Mouse (Mus musculus) layer of hippocampus, adult 9-11 months (tissue): ENCODE data around the gene Gbf1.

Source experiments
- DNase-seq: peaks from one replicate; pipeline ENCODE4 v3.0.0; 2022

Gbf1 gene

DNA sequence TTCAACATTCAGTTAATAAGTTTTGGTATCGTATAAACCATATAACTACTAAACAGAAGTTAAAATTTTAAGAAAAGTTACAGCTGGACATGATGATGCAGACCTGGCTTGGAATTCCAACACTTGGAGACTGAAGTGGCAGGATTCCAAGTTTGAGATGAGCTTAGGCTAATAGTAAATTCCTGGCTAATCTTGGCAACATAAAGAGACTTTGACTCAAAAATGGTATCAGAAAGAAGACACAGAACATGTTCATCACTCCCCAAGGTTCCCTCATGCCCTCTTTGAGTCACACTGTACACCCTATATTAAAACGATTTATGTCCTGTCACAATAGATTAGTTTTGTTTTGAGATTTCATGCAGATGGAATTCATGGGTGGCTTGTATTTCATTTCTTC lies 72.6 kb downstream of the Gbf1 start:
- DNase-seq: no peak

DNA sequence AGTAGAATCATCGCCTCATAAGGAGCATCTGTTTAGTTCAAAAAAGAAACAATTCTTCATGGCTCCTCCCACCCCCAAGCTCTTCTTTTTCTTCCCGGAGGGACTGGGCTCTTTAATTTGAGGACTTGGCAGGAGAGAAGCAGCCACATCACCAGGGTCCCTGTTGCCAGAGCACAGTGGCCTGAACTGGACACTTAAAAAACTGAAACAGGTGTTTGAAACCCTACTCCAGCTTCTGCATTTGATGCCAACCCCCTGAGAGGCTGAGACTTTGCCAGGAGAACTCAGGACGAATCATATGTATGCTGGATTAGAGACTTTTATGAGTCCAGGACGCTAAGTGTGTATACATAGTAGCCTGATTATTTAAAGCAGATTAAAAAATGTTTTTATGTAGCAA lies 73.2 kb downstream of the Gbf1 start:
- no peak for DNase-seq

DNA sequence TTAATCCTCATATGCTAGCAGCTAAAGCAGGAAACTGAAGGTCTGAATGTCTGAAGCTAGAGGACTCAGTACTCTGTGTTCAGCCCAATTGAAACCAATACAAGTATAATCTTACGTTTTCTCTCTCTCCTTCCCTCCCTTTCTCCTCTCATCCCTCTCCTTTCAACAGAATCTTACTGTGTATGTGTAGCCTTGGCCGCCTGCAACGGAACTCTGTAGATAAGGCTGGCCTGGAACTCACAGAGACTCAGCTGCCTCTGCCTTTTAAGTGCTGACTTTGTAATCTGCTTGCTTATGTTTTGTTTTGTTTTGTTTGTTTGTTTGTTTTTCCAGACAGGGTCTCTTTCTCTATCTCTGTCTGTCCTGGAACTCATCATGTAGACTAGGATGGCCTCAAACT lies 74.0 kb downstream of the Gbf1 start:
- no peak for DNase-seq

DNA sequence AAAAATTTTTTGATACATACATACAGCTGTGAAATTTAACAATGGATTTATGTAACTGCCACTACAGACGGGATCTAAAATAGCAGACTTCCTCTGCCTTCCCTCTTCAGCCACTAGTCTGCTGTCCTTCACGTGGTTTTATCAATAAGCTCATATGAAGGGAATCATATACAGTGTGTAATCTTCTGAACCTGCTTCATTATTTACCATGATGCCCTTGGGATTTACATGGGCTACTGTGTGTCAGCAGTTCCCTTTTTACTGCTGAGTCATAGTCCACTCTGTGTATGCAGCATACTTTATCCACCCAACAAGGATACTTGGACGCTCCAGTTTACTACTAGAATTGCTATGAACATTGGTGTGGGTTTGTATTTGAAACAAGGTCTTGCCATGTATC lies 75.0 kb downstream of the Gbf1 start:
- no peak for DNase-seq

DNA sequence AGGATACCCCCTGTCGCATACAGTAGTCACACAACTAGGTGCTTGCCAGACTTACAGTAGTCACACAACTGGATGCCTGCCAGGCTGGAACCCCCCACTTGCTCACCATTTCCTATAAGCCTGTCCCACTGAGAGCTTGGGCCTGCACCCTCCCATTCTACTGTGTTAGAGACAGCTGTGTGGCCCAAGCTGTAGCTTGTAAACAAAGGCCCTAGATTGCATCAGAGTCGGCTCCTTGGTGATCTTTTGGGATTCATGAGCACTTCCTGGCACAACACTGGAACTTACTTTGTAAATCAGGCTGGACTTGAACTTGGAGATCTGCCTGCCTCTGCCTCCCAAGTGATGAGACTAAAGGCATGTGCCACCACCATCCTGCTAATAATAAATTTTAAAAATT lies 82.1 kb downstream of the Gbf1 start:
- DNase-seq: no peak

DNA sequence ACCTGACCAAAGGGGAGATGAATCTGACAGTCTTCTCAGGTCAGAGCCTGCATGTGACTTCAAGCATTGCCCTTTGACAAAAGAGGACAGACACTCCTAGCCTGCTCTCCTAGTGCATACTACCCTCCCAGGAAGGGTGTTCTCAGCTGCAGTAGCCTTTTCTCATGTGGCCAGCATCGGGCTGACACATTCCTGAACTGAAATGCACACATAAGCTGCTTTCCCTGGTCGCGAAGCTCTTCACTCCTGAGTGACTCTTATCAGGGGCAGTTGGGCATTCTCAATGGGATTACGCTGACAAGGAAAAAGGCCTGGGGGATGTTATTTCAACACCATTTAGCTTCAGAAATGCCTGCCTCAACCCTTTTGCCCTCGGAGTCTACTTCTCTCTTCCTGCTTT lies 84.3 kb downstream of the Gbf1 start:
- DNase-seq: no peak

DNA sequence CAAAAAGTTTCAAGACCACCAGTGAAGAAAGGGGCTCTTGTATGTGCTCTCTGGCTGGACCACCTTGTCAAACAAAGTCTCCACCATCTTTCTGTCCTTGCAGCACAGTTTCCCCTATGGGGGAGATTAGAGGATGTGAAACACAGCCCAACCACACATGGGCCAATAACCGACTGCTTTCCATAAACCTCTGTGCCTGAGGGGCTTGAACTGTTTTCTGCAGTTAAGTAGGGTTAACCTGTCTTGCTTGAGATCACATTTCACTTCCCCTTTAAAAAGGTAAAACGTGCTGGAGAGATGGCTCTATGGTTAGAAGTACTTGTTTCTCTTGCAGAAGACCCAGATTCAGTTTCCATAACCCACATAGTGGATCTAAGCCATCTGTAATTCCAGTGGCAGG lies 87.9 kb downstream of the Gbf1 start:
- DNase-seq: no peak

DNA sequence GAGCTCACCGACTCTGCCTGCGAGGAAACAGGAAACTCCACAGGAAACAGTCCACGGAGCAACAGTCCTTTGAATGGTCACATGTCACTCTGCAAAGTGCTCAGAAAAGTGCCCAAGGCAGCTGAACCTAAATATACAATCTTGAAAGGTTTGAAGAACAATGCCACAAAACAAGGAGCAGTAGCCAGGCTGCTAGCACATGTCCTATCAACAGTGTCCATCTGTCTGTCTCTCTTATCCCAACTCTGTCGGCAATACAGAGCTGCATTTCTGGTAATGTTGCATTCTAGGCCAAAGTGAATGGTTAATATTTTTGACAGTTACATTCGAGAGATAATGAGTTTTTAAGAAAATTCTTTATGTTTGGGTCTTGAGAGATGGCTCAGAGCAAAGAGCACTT lies 90.1 kb downstream of the Gbf1 start:
- DNase-seq: no peak

DNA sequence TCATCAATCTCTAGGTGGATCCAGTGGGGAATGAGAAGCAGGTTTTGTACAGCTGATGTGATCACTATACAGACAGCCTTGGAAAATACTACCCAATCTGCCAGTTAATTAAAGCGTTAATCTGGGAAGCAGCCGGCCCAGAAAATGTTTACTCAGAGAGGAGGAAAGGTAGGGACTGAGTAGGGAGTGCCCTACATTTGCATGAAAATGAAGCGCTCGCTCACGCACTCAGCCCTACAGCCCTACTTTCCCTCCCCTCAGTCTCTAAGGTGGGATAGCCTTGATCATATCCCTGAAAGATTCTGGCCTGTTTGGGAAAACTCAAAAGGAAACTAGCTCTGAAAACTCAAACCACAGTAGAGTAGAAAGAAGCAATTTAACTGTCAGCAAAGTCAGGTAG lies 92.3 kb downstream of the Gbf1 start:
- DNase-seq: no peak

DNA sequence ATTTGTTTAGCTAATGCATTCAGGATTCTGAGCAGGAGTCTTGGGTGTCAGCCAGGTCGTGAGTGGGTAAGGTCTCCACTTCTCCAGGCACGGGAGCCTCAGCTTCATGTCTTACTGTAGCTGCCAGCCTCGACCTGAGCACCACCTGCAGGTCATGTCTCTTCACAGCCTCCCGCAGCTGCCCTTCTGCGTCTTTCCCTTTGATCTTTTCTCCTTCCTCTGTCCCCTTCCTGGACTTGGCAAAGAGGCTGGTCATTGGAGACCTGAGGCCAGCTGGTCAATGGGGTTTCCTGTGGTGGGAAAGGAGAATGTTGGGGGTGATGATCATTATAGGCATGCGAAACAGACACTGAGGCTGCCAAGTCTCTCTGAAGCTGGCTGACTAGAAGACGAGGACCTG lies 96.7 kb downstream of the Gbf1 start:
- DNase-seq: no peak

DNA sequence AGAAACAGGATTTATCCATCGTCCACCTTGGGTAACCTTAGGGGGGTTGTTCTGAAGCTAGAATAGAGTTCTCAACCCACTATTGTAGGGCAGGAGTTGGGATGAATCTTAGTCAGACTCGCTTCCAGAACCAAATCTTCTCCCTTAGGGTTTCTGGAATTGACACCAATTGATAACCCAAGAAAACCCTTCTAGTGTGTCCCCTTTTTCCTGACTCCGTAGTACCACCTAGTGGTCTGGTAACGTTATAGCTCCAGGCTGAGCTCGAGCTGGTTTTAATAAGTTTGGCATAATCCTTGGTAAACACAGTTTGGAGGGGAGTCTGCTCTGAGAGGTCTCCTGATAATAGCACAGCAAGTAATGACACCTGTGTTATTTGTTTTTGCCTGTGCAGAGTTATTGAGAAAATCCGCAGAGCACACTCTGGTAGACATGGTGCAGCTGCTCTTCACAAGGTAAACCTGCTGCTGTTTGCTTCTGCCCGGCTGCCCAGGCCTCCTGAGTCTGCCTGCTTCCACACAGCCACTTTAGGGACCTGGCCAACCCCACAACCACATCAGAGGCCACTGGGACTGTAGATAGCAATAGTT lies 101.9 kb downstream of the Gbf1 start:
- no peak for DNase-seq

DNA sequence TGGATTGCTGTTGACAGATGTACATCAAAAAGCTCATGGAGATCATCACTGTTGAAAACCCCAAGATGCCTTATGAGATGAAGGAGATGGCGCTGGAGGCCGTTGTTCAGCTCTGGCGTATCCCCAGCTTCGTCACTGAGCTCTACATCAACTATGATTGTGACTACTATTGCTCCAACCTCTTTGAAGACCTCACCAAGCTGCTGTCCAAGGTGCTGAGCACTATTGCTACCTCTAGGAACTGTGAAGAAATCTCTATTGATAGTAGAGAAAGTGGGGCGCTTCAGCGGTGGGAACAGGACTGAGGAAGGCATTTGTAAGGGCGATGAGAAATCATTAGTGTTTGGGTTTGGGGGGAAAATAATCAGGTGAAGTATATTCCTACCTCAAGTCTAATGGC lies 112.5 kb downstream of the Gbf1 start:
- no peak for DNase-seq

DNA sequence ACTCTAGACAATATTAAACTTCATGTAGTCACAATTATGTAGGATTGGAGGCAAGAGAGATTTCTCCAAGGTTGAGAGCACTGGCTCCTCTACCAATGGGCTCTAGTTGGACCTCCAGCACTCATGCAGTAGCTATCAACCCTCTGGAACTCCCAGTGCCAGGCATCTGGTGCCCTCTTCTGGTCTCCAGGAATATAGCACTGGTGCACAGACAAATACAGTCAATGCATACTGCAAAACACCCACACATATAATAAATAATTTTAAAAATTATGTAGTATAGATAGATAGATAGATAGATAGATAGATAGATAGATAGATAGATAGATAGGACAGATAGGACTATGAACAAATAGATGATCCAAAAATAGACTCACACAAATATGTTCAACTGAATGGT lies 123.0 kb downstream of the Gbf1 start:
- DNase-seq: no peak

DNA sequence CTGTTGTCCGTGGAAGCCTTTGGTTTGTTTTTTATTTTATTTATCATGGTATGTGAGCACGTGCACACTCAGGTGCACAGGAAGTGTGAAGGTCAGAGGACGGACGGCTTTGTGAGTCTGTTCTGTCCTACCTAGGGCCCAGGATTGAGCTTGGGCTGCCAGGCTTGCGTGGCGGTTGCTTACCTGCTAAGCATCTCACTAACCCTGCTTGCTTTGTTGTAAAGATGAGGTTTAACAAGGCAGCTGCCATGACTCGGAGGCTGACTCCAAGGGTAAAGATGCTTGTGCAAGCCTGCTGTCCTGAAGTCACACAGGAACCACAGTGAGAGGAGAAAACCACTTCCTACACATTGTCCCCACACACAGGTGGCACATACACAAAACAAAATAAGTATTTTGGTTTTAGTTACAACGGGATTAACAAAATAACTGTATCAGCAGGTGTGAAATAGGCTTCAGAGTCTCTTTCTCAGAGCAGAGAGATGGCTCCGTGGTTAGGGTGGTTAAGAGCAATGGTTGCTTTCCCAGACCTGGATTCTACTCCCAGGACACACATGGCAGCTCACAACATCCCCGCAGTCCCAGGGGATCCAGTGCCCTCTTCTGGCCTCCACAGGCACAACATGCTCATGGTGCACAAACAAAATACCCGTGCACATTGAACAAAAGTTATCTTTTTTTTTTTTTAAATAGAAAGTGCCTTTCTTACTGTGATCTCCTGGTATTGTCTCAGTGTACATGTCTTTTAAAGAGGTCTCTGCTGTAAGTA lies 130.0 kb downstream of the Gbf1 start:
- DNase-seq: no peak

DNA sequence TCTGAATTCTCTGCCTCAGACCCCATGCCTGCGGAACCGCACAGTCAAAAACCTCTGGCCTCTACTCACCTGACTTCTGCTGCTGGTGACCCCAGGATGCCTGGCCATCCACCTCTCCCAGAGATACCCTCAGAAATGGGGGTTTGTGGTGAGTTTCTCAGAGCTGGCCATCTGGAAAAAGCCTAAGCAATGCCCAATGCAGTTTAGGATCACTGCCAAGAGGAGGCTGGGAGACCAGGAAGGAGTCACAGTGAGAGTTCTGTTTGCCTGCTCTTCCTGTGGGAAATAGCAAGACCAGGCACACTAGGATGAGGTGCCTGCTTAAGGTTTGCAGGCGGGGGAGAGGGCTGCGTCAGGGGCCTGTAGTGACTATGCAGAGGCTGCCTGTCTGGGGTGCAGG lies 132.4 kb downstream of the Gbf1 start:
- no peak for DNase-seq

DNA sequence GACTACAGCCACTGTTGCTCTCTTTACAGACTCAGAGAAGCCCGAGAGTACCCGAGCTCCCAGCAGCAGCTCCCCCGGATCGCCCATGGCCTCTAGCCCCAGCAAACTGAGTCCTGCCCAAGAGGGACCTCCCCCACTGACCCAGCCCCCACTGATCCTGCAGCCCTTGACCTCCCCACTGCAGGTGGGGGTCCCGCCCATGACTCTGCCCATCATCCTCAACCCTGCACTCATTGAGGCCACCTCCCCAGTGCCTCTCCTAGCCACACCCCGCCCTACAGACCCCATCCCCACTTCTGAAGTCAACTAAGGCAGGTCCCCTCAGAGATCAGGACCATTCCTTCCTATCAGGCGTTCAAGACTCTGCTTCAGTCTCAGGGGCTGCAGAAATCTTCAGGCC lies 133.3 kb downstream of the Gbf1 start:
- DNase-seq: no peak

DNA sequence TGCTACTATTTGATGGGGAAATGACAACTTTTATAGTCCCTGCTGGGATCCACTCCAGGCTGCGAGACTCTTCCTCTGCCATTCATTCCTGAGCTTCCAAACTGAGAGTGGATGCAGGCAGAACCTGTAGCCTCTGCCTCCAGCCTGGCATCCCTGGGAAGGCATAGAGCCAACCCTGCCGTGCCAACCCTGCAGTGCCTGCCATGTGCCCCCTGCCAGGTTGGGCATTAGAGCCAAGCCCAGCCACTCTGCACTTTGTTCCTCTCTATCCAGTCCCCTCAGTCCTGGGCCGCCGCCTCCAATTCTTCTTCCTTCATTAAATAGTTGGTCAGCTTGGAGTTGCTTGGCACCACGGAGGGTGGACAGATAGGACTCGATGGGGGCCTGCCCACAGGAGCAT lies 133.7 kb downstream of the Gbf1 start:
- no peak for DNase-seq

DNA sequence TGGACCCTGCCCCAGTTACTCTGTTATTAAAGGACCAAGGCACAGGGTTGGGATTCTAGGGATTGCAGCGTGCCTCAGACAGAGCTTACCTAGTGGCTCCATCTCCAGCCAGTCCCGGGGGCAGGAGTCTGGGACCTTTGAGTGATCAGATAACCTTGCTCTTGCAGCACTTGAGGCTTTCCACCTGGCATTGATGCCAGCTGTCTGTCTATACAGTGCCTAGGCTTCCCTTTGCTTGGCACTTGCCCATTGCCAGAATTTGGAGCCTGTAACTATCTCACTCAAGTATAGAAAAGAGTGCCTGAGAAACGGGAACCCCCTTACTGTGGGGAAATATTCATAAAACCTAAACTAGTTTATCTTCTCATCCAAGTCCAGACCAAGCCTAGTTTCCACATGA lies 134.6 kb downstream of the Gbf1 start:
- DNase-seq: no peak

DNA sequence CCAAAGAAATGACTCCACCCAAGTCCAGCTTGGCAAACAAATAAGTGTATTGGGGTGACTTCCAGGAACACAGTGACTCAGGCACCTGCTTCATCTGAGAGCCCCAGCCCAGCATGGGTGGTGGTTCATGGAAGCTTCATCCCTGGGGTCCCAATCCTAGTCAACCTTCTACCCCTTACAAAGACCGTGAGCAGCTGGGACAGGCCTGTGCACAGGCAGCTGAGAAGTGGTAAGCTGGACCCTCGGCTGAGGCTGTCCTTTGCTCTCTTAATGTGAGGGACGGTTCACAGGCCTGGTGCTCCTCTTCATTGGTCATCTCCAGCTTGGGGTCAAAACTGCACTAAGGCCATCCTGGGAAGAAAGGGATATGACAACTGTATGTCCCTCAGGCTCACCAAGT lies 135.3 kb downstream of the Gbf1 start:
- no peak for DNase-seq

DNA sequence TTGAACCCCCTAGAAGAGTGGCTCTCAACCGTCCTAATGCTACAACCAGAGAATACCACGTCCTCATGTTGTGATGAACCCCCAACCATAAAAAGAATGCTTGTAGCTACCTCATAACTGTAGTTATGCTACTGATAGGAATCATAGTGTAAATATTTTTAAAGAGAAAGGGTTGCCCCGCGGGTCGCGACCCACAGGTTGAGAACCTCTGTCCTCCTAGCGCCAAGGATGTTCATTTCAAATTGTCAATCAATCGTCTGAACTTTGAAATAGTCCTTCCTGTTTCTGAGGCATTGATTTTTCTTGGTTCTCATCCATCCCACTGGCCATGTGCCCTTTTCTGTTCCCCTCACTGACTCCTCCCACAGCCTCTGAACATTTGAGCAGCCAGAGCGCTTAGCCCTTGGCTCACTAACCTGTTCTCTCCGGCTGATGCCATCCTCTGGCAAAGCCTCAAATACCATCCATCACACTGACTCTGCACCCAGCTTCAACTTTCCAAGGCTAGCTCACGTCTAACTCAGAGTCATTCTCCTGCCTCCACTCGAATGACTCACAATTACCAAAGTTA lies 138.3 kb downstream of the Gbf1 start:
- DNase-seq: no peak

DNA sequence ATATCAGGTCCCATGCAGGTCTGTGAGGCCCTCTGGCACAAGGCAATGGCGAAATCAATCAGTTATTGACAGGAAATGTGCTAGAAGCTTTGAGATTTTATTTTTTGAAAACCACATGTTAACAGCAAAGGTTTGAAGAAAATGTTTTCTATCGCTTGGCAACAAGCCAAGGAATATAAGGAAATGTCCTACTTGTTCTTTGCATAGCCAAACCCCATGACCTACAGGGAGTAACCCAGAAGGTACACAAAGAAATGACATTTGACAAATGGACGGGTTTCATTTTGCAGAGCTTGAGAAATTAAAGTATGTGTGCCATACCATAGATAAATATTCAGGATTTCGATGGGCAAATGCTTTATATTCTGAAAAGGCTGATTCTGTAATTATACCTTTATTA lies 144.6 kb downstream of the Gbf1 start:
- no peak for DNase-seq

DNA sequence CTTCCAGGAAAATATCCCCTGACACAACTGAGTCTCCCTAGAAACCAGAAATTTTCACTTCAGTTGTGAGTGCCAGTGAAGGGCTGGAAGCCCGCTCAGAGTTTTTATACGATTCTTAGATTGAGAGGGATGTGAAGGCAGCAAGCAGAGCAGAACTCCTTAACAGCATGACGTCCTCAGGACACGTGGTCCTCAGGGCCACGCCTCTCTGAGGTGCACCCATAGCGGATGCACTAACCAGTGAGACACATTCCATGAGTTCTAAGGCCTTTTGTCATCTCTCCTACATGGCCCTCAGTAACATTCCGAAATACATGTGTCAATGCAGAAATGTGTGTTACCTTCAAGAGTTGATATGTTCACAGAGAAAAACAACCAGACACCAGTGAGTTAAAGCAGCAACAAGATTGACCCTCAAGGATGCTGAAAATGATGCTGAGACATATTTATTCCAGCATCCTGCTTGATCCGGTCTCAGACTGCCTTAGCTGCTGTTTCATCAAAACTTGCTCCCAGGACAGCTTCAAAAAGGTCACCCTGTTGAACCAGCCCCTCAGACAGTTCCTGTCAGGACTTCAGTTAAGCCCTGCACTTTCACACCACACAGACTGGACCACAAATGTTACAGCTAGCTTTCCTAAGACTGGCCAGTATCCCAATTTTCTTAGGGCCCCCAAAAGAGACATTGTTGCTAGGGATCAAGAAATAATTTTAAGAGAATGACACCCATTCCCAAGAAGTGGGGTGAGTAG lies 148.2 kb downstream of the Gbf1 start:
- DNase-seq: no peak

DNA sequence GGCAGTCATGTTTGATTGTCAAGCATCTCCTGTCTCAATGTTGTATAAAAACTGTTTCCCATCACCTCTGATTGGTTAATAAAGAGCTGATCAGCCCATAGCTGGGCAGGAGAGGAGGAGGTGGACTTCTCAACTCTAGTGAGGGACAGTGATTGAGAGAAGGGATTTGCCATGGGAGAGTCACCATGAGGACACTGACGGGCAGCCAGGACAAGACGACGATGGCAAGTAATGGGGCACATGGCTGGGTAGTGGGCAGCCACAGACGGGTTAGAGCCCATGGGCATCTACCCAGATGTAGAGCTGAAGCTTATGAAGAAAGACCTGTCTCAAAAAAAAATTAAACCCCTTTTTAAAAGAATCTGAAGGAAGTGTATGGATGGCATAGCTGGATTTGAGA lies 150.2 kb downstream of the Gbf1 start:
- DNase-seq: no peak
